Mouse (Mus musculus) CD4-positive, CD25-positive, alpha-beta regulatory T cell, adult 4 months (primary cell): ENCODE results near the gene Cldn34c4. TPM values are rescaled to one million over a fixed set of nuclear protein-coding genes. Genes with fewer than 3 reads are reported as not detected.

ENCODE experiments used
- ATAC-seq: one replicate; pipeline ENCODE4 v1.8.0; 2017
- polyA plus RNA-seq, 2 experiments: library from polyadenylated mRNA; unstranded; fragments of 100-300 nt; shearing (Covaris generic); gene quantifications; one replicate each; pipeline ENCODE4 v1.2.1; 2017

Gene Cldn34c4
- not detected for polyA plus RNA-seq

GRCm38 (mm10) chrX:127736454-127736853, at the start of gene Cldn34c4:
TSS of gene Cldn34c4 (minus strand) at chrX:127736554.
- no peak for ATAC-seq

GRCm38 (mm10) chrX:127747062-127747461, 10.7 kb upstream of the Cldn34c4 start:
- no peak for ATAC-seq
